Mouse (Mus musculus) myocyte (in vitro differentiated cells): ENCODE measurements around the gene Nkd2.

Experiments
- MYOG ChIP-seq, 3 experiments: IDR thresholded peaks; one replicate each; pipeline ENCODE4 v1.6.1; 2011; ENCODE audit warnings: control low read depth in 2 of 3, low read depth in 2 of 3, mild to moderate bottlenecking in 2 of 3; ENCODE audit not compliant: insufficient read length in 2 of 3, control insufficient read depth in 1 of 3, insufficient read depth in 1 of 3
- POLR2A ChIP-seq: IDR thresholded peaks from one replicate; pipeline ENCODE4 v1.6.1; 2011; ENCODE audit warnings: low read depth, mild to moderate bottlenecking, control low read depth, moderate library complexity; ENCODE audit not compliant: insufficient read length

DNA sequence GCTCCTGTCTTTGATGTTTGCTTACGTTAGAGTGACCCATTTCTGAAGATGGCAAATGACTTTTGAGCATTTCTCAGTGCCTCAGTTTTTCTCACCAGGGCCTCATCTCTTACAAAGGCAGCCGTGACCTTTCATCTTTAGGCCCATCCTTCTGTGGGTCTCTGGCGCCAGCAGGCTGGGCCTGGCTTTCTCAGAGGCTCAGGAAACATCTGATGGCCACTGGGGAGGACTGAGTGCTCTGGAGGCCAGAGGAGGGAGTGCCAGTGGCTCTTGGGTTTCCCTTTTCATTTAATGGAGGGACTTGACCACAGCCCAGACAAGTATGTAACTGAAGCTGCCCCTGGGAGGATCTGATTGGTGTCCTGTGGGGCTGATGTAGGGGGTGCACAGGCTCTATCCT, 76.3 kb downstream of the Nkd2 start:
- TF ChIP-seq POLR2A (no peak), MYOG (IDR thresholded peaks at IDR 0.05; ENCODE audit: control insufficient read depth in 1 of 3, insufficient read depth in 1 of 3, insufficient read length in 2 of 3, low read depth in 2 of 3) (no peak)
